ENCODE assay signal across 9 mouse cellular contexts in the genomic region with DNA sequence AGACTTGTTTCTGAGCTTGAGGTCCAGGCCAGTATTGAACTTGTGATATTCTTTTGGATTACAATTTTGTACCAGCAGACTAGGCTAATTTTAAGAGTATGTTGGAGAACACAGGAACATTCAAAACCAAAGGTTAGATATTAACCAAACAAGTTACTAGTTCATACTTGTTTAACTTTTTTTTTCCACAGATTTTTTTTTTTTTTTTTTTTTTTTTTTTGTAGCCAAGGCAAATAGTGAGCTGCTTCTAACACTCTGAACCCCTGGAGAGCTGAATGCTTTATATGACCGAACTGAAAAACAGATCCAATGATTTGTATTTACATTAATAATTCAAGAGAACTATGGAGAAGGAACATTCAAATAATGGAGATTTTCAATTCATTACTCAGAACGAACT. TPM values are rescaled to one million over a fixed set of nuclear protein-coding genes. Genes with fewer than 3 reads are reported as not detected.
A peak's percentile ranks its signal among the peaks of the same experiment; 100 is the strongest.
DNase-seq lines count a peak whose midpoint lies in the region; ATAC-seq and TF ChIP-seq lines count a peak whose summit lies in the region.
"Had no signal": no experiment of that assay in that cellular context is flagged by ENCODE, and none has a peak within 500 bp of the region (broad histone marks: within the 10 kb centered on the region; RNA-seq: fewer than 3 reads in every experiment).

No protein-coding gene starts in this region.

- H3K9me3 ChIP-seq in heart, embryonic 15.5 days (replicated peaks), result no peaks in the 10 kb centered on the region
- no peaks in the 10 kb centered on the region for H3K9me3 ChIP-seq in neural tube, embryonic 12.5 days
- H3K9me3 ChIP-seq in limb, embryonic 14.5 days (ENCODE audit: control insufficient read depth, low read length), result no peaks in the 10 kb centered on the region
- H3K9me3 ChIP-seq in stomach, postnatal 0 days (ENCODE audit: control insufficient read depth, low read length), result no peaks in the 10 kb centered on the region

- TF ChIP-seq POLR2A in limb, embryonic 14.5 days (IDR thresholded peaks at IDR 0.05; ENCODE audit: borderline replicate concordance, extremely low read depth, insufficient read depth, insufficient read length), result no peak

- DNase-seq in heart, postnatal 10 days, result no peak
- DNase-seq in neural tube, embryonic 10.5 days (ENCODE audit: extremely low spot score, low spot score), result no peak
- no peak for DNase-seq in limb, embryonic 14.5 days (ENCODE audit: low spot score)
- no peak for DNase-seq in stomach, postnatal 0 days (ENCODE audit: low spot score)
- no peak for DNase-seq in testis, postnatal 14 days (ENCODE audit: low spot score)
- DNase-seq: thymus, adult 18-20 months had no signal

- peaks cover 9% of the 10 kb centered on the region for H3K4me1 ChIP-seq in heart, embryonic 15.5 days (replicated peaks)
- H3K4me1 ChIP-seq in neural tube, embryonic 12.5 days, result peaks cover 4% of the 10 kb centered on the region; the same call in 1 of the 2 replicates
- H3K4me1 ChIP-seq in limb, embryonic 14.5 days (ENCODE audit: control insufficient read depth, insufficient read depth, low read length), result no peaks in the 10 kb centered on the region
- H3K4me1 ChIP-seq in stomach, postnatal 0 days (replicated peaks; ENCODE audit: control insufficient read depth, insufficient read depth), result 0 out of 2 replicates have a peak, but pooled peaks cover 3% of the 10 kb centered on the region

- no peak overlapping the region for H3K4me3 ChIP-seq in heart, embryonic 15.5 days
- no peak overlapping the region for H3K4me3 ChIP-seq in neural tube, embryonic 12.5 days
- H3K4me3 ChIP-seq in limb, embryonic 14.5 days (replicated peaks; ENCODE audit: low read length), result peak overlapping the region; percentile 55
- peak overlapping the region; percentile 65 for H3K4me3 ChIP-seq in stomach, postnatal 0 days (ENCODE audit: low read depth, low read length)

- no peak for TF ChIP-seq EP300 in stomach, postnatal 0 days (optimal IDR thresholded peaks at IDR 0.05)

- no peak for TF ChIP-seq CTCF in stomach, postnatal 0 days (IDR thresholded peaks at IDR 0.05; ENCODE audit: low read depth)

- 44% methylated on average over 2 of the region's 2 CpGs for WGBS in heart, embryonic 15.5 days
- 42% methylated on average over 2 of the region's 2 CpGs for WGBS in neural tube, embryonic 12.5 days
- WGBS in limb, embryonic 14.5 days, result 45% methylated on average over 2 of the region's 2 CpGs
- 25% methylated on average over 2 of the region's 2 CpGs for WGBS in stomach, postnatal 0 days

- intact Hi-C loops in heart, postnatal 10 days (cut with DNase I), result no loop called here

- no peak overlapping the region for H3K27ac ChIP-seq in heart, embryonic 15.5 days
- H3K27ac ChIP-seq in neural tube, embryonic 12.5 days, result no peak overlapping the region
- no peak overlapping the region for H3K27ac ChIP-seq in limb, embryonic 14.5 days (replicated peaks; ENCODE audit: low read depth, low read length)
- no peak overlapping the region for H3K27ac ChIP-seq in stomach, postnatal 0 days (replicated peaks)

- H3K9ac ChIP-seq in heart, embryonic 15.5 days, result no peak overlapping the region
- no peak overlapping the region for H3K9ac ChIP-seq in neural tube, embryonic 12.5 days
- H3K9ac ChIP-seq in limb, embryonic 14.5 days (ENCODE audit: low read depth, low read length, severe bottlenecking), result no peak overlapping the region
- no peak overlapping the region for H3K9ac ChIP-seq in stomach, postnatal 0 days (ENCODE audit: low read length)

- H3K36me3 ChIP-seq in heart, embryonic 15.5 days, result no peaks in the 10 kb centered on the region
- no peaks in the 10 kb centered on the region for H3K36me3 ChIP-seq in neural tube, embryonic 12.5 days
- H3K36me3 ChIP-seq in limb, embryonic 14.5 days (ENCODE audit: control insufficient read depth, insufficient read depth, low read length), result no peaks in the 10 kb centered on the region
- no peaks in the 10 kb centered on the region for H3K36me3 ChIP-seq in stomach, postnatal 0 days (ENCODE audit: control insufficient read depth, insufficient read depth, low read length)

- H3K27me3 ChIP-seq in heart, embryonic 15.5 days, result no peaks in the 10 kb centered on the region
- no peaks in the 10 kb centered on the region for H3K27me3 ChIP-seq in neural tube, embryonic 12.5 days (replicated peaks)
- no peaks in the 10 kb centered on the region for H3K27me3 ChIP-seq in limb, embryonic 14.5 days (ENCODE audit: control insufficient read depth, insufficient read depth, low read length)
- H3K27me3 ChIP-seq in stomach, postnatal 0 days (ENCODE audit: control insufficient read depth, insufficient read depth, low read length), result no peaks in the 10 kb centered on the region

- H3K4me2 ChIP-seq in heart, embryonic 15.5 days, result peak overlapping the region; percentile 78
- H3K4me2 ChIP-seq in neural tube, embryonic 12.5 days (replicated peaks), result peak overlapping the region; percentile 80; the same call in 1 of the 2 replicates
- H3K4me2 ChIP-seq in limb, embryonic 14.5 days (replicated peaks; ENCODE audit: low read depth, low read length, severe bottlenecking), result peak overlapping the region; percentile 61; the same call in 1 of the 2 replicates
- H3K4me2 ChIP-seq in stomach, postnatal 0 days (replicated peaks; ENCODE audit: low read depth), result peak overlapping the region; percentile 61; the same call in 1 of the 2 replicates

- ATAC-seq in heart, embryonic 15.5 days (replicated peaks; ENCODE audit: insufficient number of reproducible peaks, insufficient read depth, low FRiP score, low read depth), result no peak
- no peak for ATAC-seq in neural tube, embryonic 12.5 days (ENCODE audit: low FRiP score, low read depth)
- no peak for ATAC-seq in limb, embryonic 14.5 days (ENCODE audit: low FRiP score, low read depth)
- no peak for ATAC-seq in stomach, postnatal 0 days (ENCODE audit: low FRiP score, low TSS enrichment)
- ATAC-seq in erythroid progenitor cell, adult 5-6 weeks (replicated peaks; ENCODE audit: low FRiP score, poor library complexity, severe bottlenecking), result no peak

RNA-seq across cellular contexts. Expression of a gene that starts 0.9 kb away (rescaled TPM):
- 14.7 and 18.2 TPM in 2 replicates for polyA plus RNA-seq in heart, embryonic 15.5 days (2015; fragmentation: Nextera tagmentation; extraction: Ambion mirVana)
- total RNA-seq in heart, postnatal 10 days (2021), result 10 to 100 TPM; 10.1 to 11.3 TPM
- 17.4 and 17.5 TPM in 2 replicates for polyA plus RNA-seq in neural tube, embryonic 12.5 days (2016; fragmentation: Nextera tagmentation; extraction: Ambion mirVana)
- polyA plus RNA-seq in limb, embryonic 14.5 days (2012; rRNA removed), result 3.0 and 5.1 TPM in 2 replicates
- polyA plus RNA-seq in limb, embryonic 14.5 days (2014; fragmentation: Nextera tagmentation; extraction: Ambion mirVana), result 10.9 and 12.0 TPM in 2 replicates
- polyA plus RNA-seq in stomach, postnatal 0 days (2015; fragmentation: Nextera tagmentation; extraction: Ambion mirVana), result 22.5 and 25.4 TPM in 2 replicates
- total RNA-seq in erythroid progenitor cell, adult 5-6 weeks (2015; ENCODE audit: low replicate concordance), result 60.5 and 109 TPM in 2 replicates
- total RNA-seq in erythroid progenitor cell, adult 5-6 weeks (2017; ENCODE audit: low replicate concordance), result 144 and 152 TPM in 2 replicates

RNA-seq across cellular contexts. Expression of a gene that starts 31.1 kb away (rescaled TPM):
- 8.5 and 9.0 TPM in 2 replicates for polyA plus RNA-seq in heart, embryonic 15.5 days (2015; fragmentation: Nextera tagmentation; extraction: Ambion mirVana)
- total RNA-seq in heart, postnatal 10 days (2021), result 10 to 100 TPM; 44.6 to 44.7 TPM
- polyA plus RNA-seq in neural tube, embryonic 12.5 days (2016; fragmentation: Nextera tagmentation; extraction: Ambion mirVana), result 10.7 TPM in 2 replicates
- polyA plus RNA-seq in limb, embryonic 14.5 days (2012; rRNA removed), result 26.9 and 38.4 TPM in 2 replicates
- polyA plus RNA-seq in limb, embryonic 14.5 days (2014; fragmentation: Nextera tagmentation; extraction: Ambion mirVana), result 15.2 and 15.6 TPM in 2 replicates
- polyA plus RNA-seq in stomach, postnatal 0 days (2015; fragmentation: Nextera tagmentation; extraction: Ambion mirVana), result 11.4 and 12.1 TPM in 2 replicates
- total RNA-seq in erythroid progenitor cell, adult 5-6 weeks (2015; ENCODE audit: low replicate concordance), result 36.9 and 73.2 TPM in 2 replicates
- 37.0 and 39.7 TPM in 2 replicates for total RNA-seq in erythroid progenitor cell, adult 5-6 weeks (2017; ENCODE audit: low replicate concordance)

Comparison
In these comparisons a context has a peak if more than half of its experiments do, and no peak if none do; other contexts are left out.
1. H3K4me3 ChIP-seq: peak in limb, embryonic 14.5 days (single experiment) and stomach, postnatal 0 days (single experiment); none in heart, embryonic 15.5 days (single experiment) and neural tube, embryonic 12.5 days (single experiment).
2. Peak in every context shown above with its lines, with median percentiles within 50 percentile points of each other: H3K4me2 ChIP-seq.